Comparison of ENCODE assay signal across 10 mouse cellular contexts in the genomic region with DNA sequence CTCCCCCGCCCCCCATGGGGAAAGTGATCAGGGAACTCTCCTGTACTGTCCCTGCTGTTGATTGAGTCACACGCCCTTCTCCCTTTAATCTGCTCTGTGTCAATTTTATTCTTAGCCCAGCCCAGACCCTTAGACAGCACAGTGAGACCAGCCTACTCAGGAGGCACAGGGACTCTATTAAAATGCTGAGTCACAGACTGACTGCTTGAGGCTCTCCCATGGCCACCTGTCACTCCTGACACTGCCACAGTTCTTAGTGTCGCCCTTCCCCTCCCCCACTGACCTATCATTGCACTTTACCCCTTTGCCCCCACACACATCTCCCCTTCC. TPM values are rescaled to one million over a fixed set of nuclear protein-coding genes. Genes with fewer than 3 reads are reported as not detected.
DNase-seq lines count a peak whose midpoint lies in the region; ATAC-seq lines count a peak whose summit lies in the region.
"Had no signal": no experiment of that assay in that cellular context is flagged by ENCODE, and none has a peak within 500 bp of the region (broad histone marks: within the 10 kb centered on the region; RNA-seq: fewer than 3 reads in every experiment).

No protein-coding gene starts in this region.

- no peak overlapping the region for H3K27ac ChIP-seq in lung, embryonic 15.5 days
- 0 out of 2 replicates have a peak overlapping the region, but pooled peaks have one; percentile 1 for H3K27ac ChIP-seq in midbrain, embryonic 16.5 days (ENCODE audit: low read length)

- WGBS in lung, embryonic 15.5 days = 28% methylated on average over 3 of the region's 3 CpGs
- WGBS in midbrain, embryonic 16.5 days = 28% methylated on average over 3 of the region's 3 CpGs

- no peak overlapping the region for H3K4me3 ChIP-seq in lung, embryonic 15.5 days
- H3K4me3 ChIP-seq in midbrain, embryonic 16.5 days (ENCODE audit: low read depth, low read length) = no peak overlapping the region

- ATAC-seq in lung, embryonic 15.5 days (ENCODE audit: borderline replicate concordance, extremely low read depth, low FRiP score, low TSS enrichment) = peak; percentile 27; the same call in 1 of the 2 replicates
- no peak for ATAC-seq in midbrain, embryonic 16.5 days

- H3K4me1 ChIP-seq in lung, embryonic 15.5 days = no peaks in the 10 kb centered on the region; the same call in 1 of the 2 replicates
- peaks cover 9% of the 10 kb centered on the region for H3K4me1 ChIP-seq in midbrain, embryonic 16.5 days (ENCODE audit: control insufficient read depth, insufficient read depth, low read length)

- no peaks in the 10 kb centered on the region for H3K9me3 ChIP-seq in lung, embryonic 15.5 days
- peaks cover 2% of the 10 kb centered on the region; the same call in 1 of the 2 replicates for H3K9me3 ChIP-seq in midbrain, embryonic 16.5 days (replicated peaks; ENCODE audit: control insufficient read depth, low read length, poor library complexity, severe bottlenecking)

- peak; percentile 70 to 90 for DNase-seq in adrenal gland, adult (ENCODE audit: inconsistent age in 2 of 2, low spot score in 1 of 2)
- DNase-seq in adrenal gland, postnatal 25 days = no peak
- DNase-seq in lung, postnatal 14 days = no peak
- peak; percentile 49 for DNase-seq in embryo, embryonic 11 days
- DNase-seq in spleen, postnatal 36 days (ENCODE audit: low spot score in 2 of 2) = no peak
- no peak for DNase-seq in gastrocnemius, postnatal 10 days
- DNase-seq: gastrocnemius, postnatal 25 days had no signal

- H3K9ac ChIP-seq in lung, embryonic 15.5 days = no peak overlapping the region; the same call in 1 of the 2 replicates
- no peak overlapping the region for H3K9ac ChIP-seq in midbrain, embryonic 16.5 days (ENCODE audit: low read depth, low read length)

- no peak overlapping the region for H3K4me2 ChIP-seq in lung, embryonic 15.5 days
- H3K4me2 ChIP-seq in midbrain, embryonic 16.5 days (ENCODE audit: low read length) = no peak overlapping the region

- H3K36me3 ChIP-seq in lung, embryonic 15.5 days = no peaks in the 10 kb centered on the region
- H3K36me3 ChIP-seq in midbrain, embryonic 16.5 days (ENCODE audit: control insufficient read depth, insufficient read depth, low read length) = no peaks in the 10 kb centered on the region

- peaks cover 13% of the 10 kb centered on the region; the same call in 1 of the 2 replicates for H3K27me3 ChIP-seq in lung, embryonic 15.5 days
- H3K27me3 ChIP-seq in midbrain, embryonic 16.5 days (ENCODE audit: control insufficient read depth, insufficient read depth, low read depth, low read length) = no peaks in the 10 kb centered on the region; the same call in 1 of the 2 replicates

RNA-seq across cellular contexts. Expression of gene Sstr3, which starts 3.8 kb away (rescaled TPM):
- 0.58 and 0.76 TPM in 2 replicates for total RNA-seq in adrenal gland, postnatal 25 days (2021)
- 0.05 TPM in 1 of 2 replicates, not detected in the other for polyA plus RNA-seq in lung, embryonic 15.5 days (2015; fragmentation: Nextera tagmentation; extraction: Ambion mirVana)
- 0.15 and 0.16 TPM in 2 replicates for polyA plus RNA-seq in midbrain, embryonic 16.5 days (2015; fragmentation: Nextera tagmentation; extraction: Ambion mirVana)
- total RNA-seq in gastrocnemius, postnatal 10 days (2021) = under 1 TPM in 1 of 2 experiments, not detected in 1; 0.40 TPM
- total RNA-seq: gastrocnemius, postnatal 25 days had no signal
- polyA plus RNA-seq: limb, embryonic 11.5 days had no signal

RNA-seq across cellular contexts. Expression of gene C1qtnf6, which starts 17.1 kb away (rescaled TPM):
- total RNA-seq in adrenal gland, postnatal 25 days (2021) = 48.7 and 59.4 TPM in 2 replicates
- 31.1 and 33.1 TPM in 2 replicates for polyA plus RNA-seq in lung, embryonic 15.5 days (2015; fragmentation: Nextera tagmentation; extraction: Ambion mirVana)
- polyA plus RNA-seq in midbrain, embryonic 16.5 days (2015; fragmentation: Nextera tagmentation; extraction: Ambion mirVana) = 6.7 and 7.8 TPM in 2 replicates
- 10 to 100 TPM; 53.5 to 58.3 TPM for total RNA-seq in gastrocnemius, postnatal 10 days (2021)

RNA-seq across cellular contexts. Expression of gene Rac2, which starts 24.3 kb away (rescaled TPM):
- total RNA-seq in adrenal gland, postnatal 25 days (2021) = 2.7 and 4.5 TPM in 2 replicates
- 17.5 and 27.3 TPM in 2 replicates for polyA plus RNA-seq in lung, embryonic 15.5 days (2015; fragmentation: Nextera tagmentation; extraction: Ambion mirVana)
- 1.8 and 2.3 TPM in 2 replicates for polyA plus RNA-seq in midbrain, embryonic 16.5 days (2015; fragmentation: Nextera tagmentation; extraction: Ambion mirVana)
- total RNA-seq in gastrocnemius, postnatal 10 days (2021) = 10 to 100 TPM in 1 of 2 experiments, 1 to 10 TPM in 1; 1.7 to 12.4 TPM

RNA-seq across cellular contexts. Expression of gene Cyth4, which starts 48.5 kb away (rescaled TPM):
- total RNA-seq in adrenal gland, postnatal 25 days (2021) = 7.5 and 7.6 TPM in 2 replicates
- 10.7 and 13.0 TPM in 2 replicates for polyA plus RNA-seq in lung, embryonic 15.5 days (2015; fragmentation: Nextera tagmentation; extraction: Ambion mirVana)
- 5.0 and 5.3 TPM in 2 replicates for polyA plus RNA-seq in midbrain, embryonic 16.5 days (2015; fragmentation: Nextera tagmentation; extraction: Ambion mirVana)
- total RNA-seq in gastrocnemius, postnatal 10 days (2021) = 1 to 10 TPM; 3.1 to 7.7 TPM

RNA-seq across cellular contexts. Expression of gene Il2rb, which starts 53.2 kb away (rescaled TPM):
- 0.48 and 0.58 TPM in 2 replicates for total RNA-seq in adrenal gland, postnatal 25 days (2021)
- polyA plus RNA-seq in lung, embryonic 15.5 days (2015; fragmentation: Nextera tagmentation; extraction: Ambion mirVana) = 0.25 and 1.3 TPM in 2 replicates
- polyA plus RNA-seq in midbrain, embryonic 16.5 days (2015; fragmentation: Nextera tagmentation; extraction: Ambion mirVana) = 0.20 TPM in 1 of 2 replicates, not detected in the other
- total RNA-seq in gastrocnemius, postnatal 10 days (2021) = under 1 TPM in 1 of 2 experiments, not detected in 1; 0.18 TPM
- total RNA-seq: gastrocnemius, postnatal 25 days had no signal
- polyA plus RNA-seq: limb, embryonic 11.5 days had no signal

Comparison
In these comparisons a context has a peak if more than half of its experiments do, and no peak if none do; other contexts are left out.
1. DNase-seq: peak in adrenal gland, adult (2 of 2) and embryo, embryonic 11 days (single experiment); none in adrenal gland, postnatal 25 days (single experiment), lung, postnatal 14 days (single experiment), spleen, postnatal 36 days (0 of 2) and gastrocnemius, postnatal 10 days (single experiment).